Mouse (Mus musculus): ENCODE results near the gene Rchy1. TPM values are rescaled to one million over a fixed set of nuclear protein-coding genes. Genes with fewer than 3 reads are reported as not detected.

The Rchy1 gene
- polyA plus RNA-seq, 1 experiment from 2014 or later: 64.3 TPM

- Histone ChIP-seq H3K4me3 (replicated peaks; ENCODE audit: low read length) (no peak overlapping the region), H3K9me3 (ENCODE audit: control insufficient read depth, low read length) (no peaks in the 10 kb centered on the region), H3K36me3 (replicated peaks; ENCODE audit: control insufficient read depth, insufficient read depth) (0 out of 2 replicates have a peak, but pooled peaks cover 4% of the 10 kb centered on the region), H3K4me1 (replicated peaks; ENCODE audit: control insufficient read depth, insufficient read depth, low read length) (no peaks in the 10 kb centered on the region), H3K4me2 (replicated peaks) (no peak overlapping the region), H3K27me3 (ENCODE audit: control insufficient read depth, insufficient read depth, low read length) (no peaks in the 10 kb centered on the region), H3K9ac (no peak overlapping the region), H3K27ac (no peak overlapping the region)
- ATAC-seq (ENCODE audit: low FRiP score) (no peak), DNase-seq (ENCODE audit: low spot score) (no peak)
- 97% methylated on average over 3 of the region's 3 CpGs for WGBS
Observed at GRCm38 (mm10) chr5:91972046-91972445, 9.2 kb upstream of the Rchy1 start.

DNA sequence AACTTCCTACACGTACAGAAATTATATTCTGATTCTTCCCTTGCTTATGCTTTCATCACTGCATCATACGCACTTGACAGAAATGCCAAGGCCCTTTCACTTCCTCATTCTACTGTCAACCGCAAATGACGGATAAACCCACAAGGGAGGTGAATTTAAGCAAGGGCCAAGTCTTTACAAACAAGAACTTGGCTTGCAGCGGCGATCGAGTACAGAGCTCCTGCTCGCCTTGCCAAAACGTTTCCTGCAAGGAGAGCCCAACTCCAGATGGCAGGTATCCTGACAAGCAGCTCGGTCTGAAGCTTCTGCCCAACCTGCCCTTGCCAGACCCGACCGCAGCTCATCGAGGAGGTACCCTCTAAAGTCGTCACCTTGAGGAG, 619 bp downstream of the Rchy1 start:
- ATAC-seq (ENCODE audit: low FRiP score) (no peak), DNase-seq (ENCODE audit: low spot score) (no peak)
- peak overlapping the region; percentile 99 for H3K27ac ChIP-seq
- H3K36me3 ChIP-seq (replicated peaks; ENCODE audit: control insufficient read depth, insufficient read depth): peaks cover 7% of the 10 kb centered on the region
- peak overlapping the region; percentile 65 for H3K4me2 ChIP-seq (replicated peaks)
- under 1% methylated on average over 14 of the region's 14 CpGs for WGBS
- peak overlapping the region; percentile 75 for H3K9ac ChIP-seq
- H3K27me3 ChIP-seq (ENCODE audit: control insufficient read depth, insufficient read depth, low read length): no peaks in the 10 kb centered on the region
- no peaks in the 10 kb centered on the region for H3K9me3 ChIP-seq (ENCODE audit: control insufficient read depth, low read length)
- H3K4me1 ChIP-seq (replicated peaks; ENCODE audit: control insufficient read depth, insufficient read depth, low read length): peaks cover 27% of the 10 kb centered on the region
- peak overlapping the region; percentile 61 for H3K4me3 ChIP-seq (replicated peaks; ENCODE audit: low read length)

- Histone ChIP-seq H3K4me2 (replicated peaks) (peak overlapping the region; percentile 65), H3K27me3 (ENCODE audit: control insufficient read depth, insufficient read depth, low read length) (no peaks in the 10 kb centered on the region), H3K36me3 (replicated peaks; ENCODE audit: control insufficient read depth, insufficient read depth) (peaks cover 15% of the 10 kb centered on the region), H3K27ac (no peak overlapping the region), H3K9me3 (ENCODE audit: control insufficient read depth, low read length) (no peaks in the 10 kb centered on the region), H3K4me1 (replicated peaks; ENCODE audit: control insufficient read depth, insufficient read depth, low read length) (peaks cover 27% of the 10 kb centered on the region), H3K9ac (peak overlapping the region; percentile 75), H3K4me3 (replicated peaks; ENCODE audit: low read length) (peak overlapping the region; percentile 61)
- 95% methylated on average over 1 of the region's 1 CpGs for WGBS
- ATAC-seq (ENCODE audit: low FRiP score): no peak
- DNase-seq (ENCODE audit: low spot score): no peak
Observed at GRCm38 (mm10) chr5:91961370-91961769, 1.5 kb downstream of the Rchy1 start.

DNA sequence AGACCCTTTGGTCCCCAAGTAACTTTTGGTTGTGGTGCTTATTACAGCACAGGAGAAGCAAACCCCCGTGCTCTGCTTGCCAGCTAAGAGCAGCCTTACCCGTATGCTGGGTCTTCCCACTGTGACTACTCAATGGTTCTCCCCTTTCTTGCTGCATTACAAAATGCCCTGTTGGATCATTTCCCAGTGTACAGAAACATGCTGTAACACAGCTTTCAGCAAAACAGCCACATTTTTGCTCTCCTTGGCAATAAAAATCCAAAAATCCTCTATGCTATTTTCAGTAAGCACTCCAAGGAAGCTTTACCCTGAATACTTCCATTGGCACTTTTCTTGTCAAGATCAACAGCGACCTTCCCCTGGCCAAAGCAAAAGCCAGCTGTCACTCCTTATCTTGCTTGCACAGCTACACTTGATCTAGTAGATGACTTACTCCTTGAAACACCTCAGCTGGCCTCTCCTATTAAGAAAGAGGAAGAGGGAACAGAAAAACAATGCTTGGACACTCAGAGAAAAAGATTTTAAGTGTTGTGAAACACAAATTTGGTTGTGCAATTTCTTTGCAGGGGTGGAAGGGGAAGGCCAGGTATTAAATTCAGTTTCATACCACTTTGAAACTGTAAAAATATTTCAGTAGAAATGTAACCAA, 2.1 kb downstream of the Rchy1 start:
- DNase-seq (ENCODE audit: low spot score) (no peak), ATAC-seq (ENCODE audit: low FRiP score) (no peak)
- Histone ChIP-seq H3K4me1 (replicated peaks; ENCODE audit: control insufficient read depth, insufficient read depth, low read length) (peaks cover 27% of the 10 kb centered on the region), H3K4me3 (replicated peaks; ENCODE audit: low read length) (no peak overlapping the region), H3K9ac (0 out of 2 replicates have a peak overlapping the region, but pooled peaks have one; percentile 75), H3K4me2 (replicated peaks) (peak overlapping the region; percentile 65), H3K27ac (no peak overlapping the region), H3K36me3 (replicated peaks; ENCODE audit: control insufficient read depth, insufficient read depth) (peaks cover 18% of the 10 kb centered on the region), H3K27me3 (ENCODE audit: control insufficient read depth, insufficient read depth, low read length) (no peaks in the 10 kb centered on the region), H3K9me3 (ENCODE audit: control insufficient read depth, low read length) (no peaks in the 10 kb centered on the region)
- WGBS: 69% methylated on average over 3 of the region's 3 CpGs

GRCm38 (mm10) chr5:91959986-91960385, 2.9 kb downstream of the Rchy1 start:
- H3K27ac ChIP-seq: no peak overlapping the region

GRCm38 (mm10) chr5:91959096-91959495, 3.8 kb downstream of the Rchy1 start:
- H3K27me3 ChIP-seq (ENCODE audit: control insufficient read depth, insufficient read depth, low read length): no peaks in the 10 kb centered on the region
- ATAC-seq (ENCODE audit: low FRiP score): no peak
- DNase-seq (ENCODE audit: low spot score): no peak

More at GRCm38 (mm10) chr5:91959986-91960385, 2.9 kb downstream of the Rchy1 start:
- Histone ChIP-seq H3K4me1 (replicated peaks; ENCODE audit: control insufficient read depth, insufficient read depth, low read length) (peaks cover 27% of the 10 kb centered on the region), H3K36me3 (replicated peaks; ENCODE audit: control insufficient read depth, insufficient read depth) (peaks cover 23% of the 10 kb centered on the region), H3K4me3 (replicated peaks; ENCODE audit: low read length) (no peak overlapping the region), H3K27me3 (ENCODE audit: control insufficient read depth, insufficient read depth, low read length) (no peaks in the 10 kb centered on the region), H3K9ac (no peak overlapping the region), H3K4me2 (replicated peaks) (no peak overlapping the region), H3K9me3 (ENCODE audit: control insufficient read depth, low read length) (no peaks in the 10 kb centered on the region)
- 88% methylated on average over 1 of the region's 1 CpGs for WGBS
- ATAC-seq (ENCODE audit: low FRiP score) (no peak), DNase-seq (ENCODE audit: low spot score) (no peak)

GRCm38 (mm10) chr5:91956991-91957760, 5.7 kb downstream of the Rchy1 start:
- 96% methylated on average over 3 of the region's 3 CpGs for WGBS
- Histone ChIP-seq H3K9me3 (ENCODE audit: control insufficient read depth, low read length) (no peaks in the 10 kb centered on the region), H3K9ac (no peak overlapping the region), H3K4me2 (replicated peaks) (no peak overlapping the region), H3K27me3 (ENCODE audit: control insufficient read depth, insufficient read depth, low read length) (no peaks in the 10 kb centered on the region), H3K4me3 (replicated peaks; ENCODE audit: low read length) (no peak overlapping the region), H3K36me3 (replicated peaks; ENCODE audit: control insufficient read depth, insufficient read depth) (peaks cover 48% of the 10 kb centered on the region), H3K4me1 (replicated peaks; ENCODE audit: control insufficient read depth, insufficient read depth, low read length) (peaks cover 21% of the 10 kb centered on the region), H3K27ac (no peak overlapping the region)
- ATAC-seq (ENCODE audit: low FRiP score) (no peak), DNase-seq (ENCODE audit: low spot score) (no peak)

More at GRCm38 (mm10) chr5:91959096-91959495, 3.8 kb downstream of the Rchy1 start:
- Histone ChIP-seq H3K4me1 (replicated peaks; ENCODE audit: control insufficient read depth, insufficient read depth, low read length) (peaks cover 27% of the 10 kb centered on the region), H3K36me3 (replicated peaks; ENCODE audit: control insufficient read depth, insufficient read depth) (peaks cover 30% of the 10 kb centered on the region), H3K4me3 (replicated peaks; ENCODE audit: low read length) (no peak overlapping the region), H3K9me3 (ENCODE audit: control insufficient read depth, low read length) (no peaks in the 10 kb centered on the region), H3K4me2 (replicated peaks) (no peak overlapping the region), H3K27ac (no peak overlapping the region), H3K9ac (no peak overlapping the region)
- 83% methylated on average over 1 of the region's 1 CpGs for WGBS

DNA sequence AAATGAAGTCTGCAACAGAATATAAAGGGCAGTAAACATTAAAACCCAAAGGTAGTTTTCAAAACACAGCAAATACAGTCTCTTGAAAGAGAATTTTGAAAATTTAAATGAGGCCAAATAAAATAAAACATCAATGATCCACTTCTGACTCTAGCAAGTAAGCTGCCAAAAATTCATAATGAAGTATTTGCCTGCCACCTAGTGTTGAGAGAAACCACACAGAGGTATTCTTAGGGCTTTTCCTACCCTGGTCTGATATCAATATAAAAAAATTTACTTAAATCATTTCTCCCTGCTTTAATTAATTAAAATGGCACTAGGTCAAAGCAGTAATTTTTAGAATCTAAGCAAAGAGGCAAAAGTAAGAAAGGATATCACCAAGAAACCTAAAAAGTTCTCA, 11.5 kb downstream of the Rchy1 start:
- Histone ChIP-seq H3K27me3 (ENCODE audit: control insufficient read depth, insufficient read depth, low read length) (no peaks in the 10 kb centered on the region), H3K9ac (no peak overlapping the region), H3K27ac (no peak overlapping the region), H3K4me3 (replicated peaks; ENCODE audit: low read length) (no peak overlapping the region), H3K4me1 (replicated peaks; ENCODE audit: control insufficient read depth, insufficient read depth, low read length) (no peaks in the 10 kb centered on the region), H3K9me3 (ENCODE audit: control insufficient read depth, low read length) (no peaks in the 10 kb centered on the region), H3K4me2 (replicated peaks) (no peak overlapping the region), H3K36me3 (replicated peaks; ENCODE audit: control insufficient read depth, insufficient read depth) (peaks cover 78% of the 10 kb centered on the region)
- peak; percentile 77 for DNase-seq (ENCODE audit: low spot score)
- ATAC-seq (ENCODE audit: low FRiP score): 0 out of 2 replicates have a peak, but pooled peaks have one; percentile 59

DNA sequence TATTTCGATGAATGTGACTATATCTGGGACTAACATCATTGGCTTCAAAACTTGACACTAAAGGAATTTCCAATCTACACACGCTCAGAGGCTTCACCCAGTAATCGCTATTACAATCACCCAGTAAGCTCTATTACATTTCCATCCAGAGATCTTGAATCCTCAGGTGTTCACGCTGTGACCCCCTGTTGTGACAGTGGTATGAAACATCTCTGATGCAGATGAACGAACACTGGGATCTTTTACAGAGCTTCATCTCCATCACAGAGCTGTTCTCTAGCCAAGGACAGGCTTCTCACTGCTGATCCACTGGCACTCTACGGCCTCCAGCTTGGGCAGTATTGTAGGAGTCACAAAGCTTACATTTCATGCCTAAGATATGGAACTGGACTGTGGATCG, 13.4 kb downstream of the Rchy1 start:
- H3K9me3 ChIP-seq (ENCODE audit: control insufficient read depth, low read length): no peaks in the 10 kb centered on the region
- H3K4me2 ChIP-seq (replicated peaks): no peak overlapping the region
- H3K27me3 ChIP-seq (ENCODE audit: control insufficient read depth, insufficient read depth, low read length): no peaks in the 10 kb centered on the region
- ATAC-seq (ENCODE audit: low FRiP score) (no peak), DNase-seq (ENCODE audit: low spot score) (no peak)
- H3K27ac ChIP-seq: no peak overlapping the region
- peaks cover 69% of the 10 kb centered on the region for H3K36me3 ChIP-seq (replicated peaks; ENCODE audit: control insufficient read depth, insufficient read depth)
- no peak overlapping the region for H3K9ac ChIP-seq
- H3K4me3 ChIP-seq (replicated peaks; ENCODE audit: low read length): no peak overlapping the region
- no peaks in the 10 kb centered on the region for H3K4me1 ChIP-seq (replicated peaks; ENCODE audit: control insufficient read depth, insufficient read depth, low read length)
- whole genome bisulfite sequencing: 91% methylated on average over 7 of the region's 7 CpGs
